Mouse (Mus musculus): ENCODE results near the gene Fam98c. TPM values are rescaled to one million over a fixed set of nuclear protein-coding genes. Genes with fewer than 3 reads are reported as not detected.

The Fam98c gene
- total and polyA plus RNA-seq, 3 experiments: 14.1 to 15.2 (median 14.5) TPM

- Histone ChIP-seq H3K4me3 (replicated peaks in 1 of 3; ENCODE audit: low read depth in 2 of 3, low read length in 2 of 3, poor library complexity in 1 of 3) (peak within 1 kb of the TSS; percentile 66 to 85 (median 76)), H3K36me3 (replicated peaks in 1 of 2; ENCODE audit: control insufficient read depth in 1 of 2, insufficient read depth in 1 of 2, low read length in 1 of 2) (peaks cover 32 to 50% of the 10 kb centered on the region in 2 experiments), H3K27me3 (replicated peaks) (no peaks in the 10 kb centered on the region), H3K9ac (ENCODE audit: insufficient read depth, low read depth) (peak within 1 kb of the TSS; percentile 75), H3K4me2 (ENCODE audit: insufficient read depth, low read depth, poor library complexity, severe bottlenecking) (peak within 1 kb of the TSS; percentile 84), H3K79me2 (replicated peaks; ENCODE audit: control insufficient read depth, extremely low read depth, insufficient read depth, poor library complexity, severe bottlenecking) (no peaks in the 10 kb centered on the region), H3K27ac (ENCODE audit: insufficient read depth, low read depth) (peak within 1 kb of the TSS; percentile 54), H3K9me3 (replicated peaks; ENCODE audit: low read length) (no peaks in the 10 kb centered on the region), H3K4me1 (ENCODE audit: control insufficient read depth in 1 of 2, insufficient read depth in 2 of 2) (peaks cover 12 to 31% of the 10 kb centered on the region in 2 experiments)
- TF ChIP-seq RCOR1 (conservative IDR thresholded peaks at IDR 0.05; ENCODE audit: low read depth, low read length) (no peak), PAX5 (IDR thresholded peaks at IDR 0.05; ENCODE audit: low read length) (no peak), MXI1 (IDR thresholded peaks at IDR 0.05; ENCODE audit: low read depth, low read length) (no peak), MEF2A (IDR thresholded peaks at IDR 0.05; ENCODE audit: borderline replicate concordance, low read depth, low read length) (no peak), E2F4 (IDR thresholded peaks at IDR 0.05; ENCODE audit: insufficient replicate concordance, low read depth, low read length) (0 out of 2 replicates have a peak, but pooled peaks have one; percentile 11), NRF1 (IDR thresholded peaks at IDR 0.05; ENCODE audit: low read depth, low read length) (no peak), TCF12 (IDR thresholded peaks at IDR 0.05; ENCODE audit: low read depth, low read length) (no peak), ZC3H11A (IDR thresholded peaks at IDR 0.05; ENCODE audit: low read depth, low read length) (no peak), SMC3 (IDR thresholded peaks at IDR 0.05; ENCODE audit: low read depth, low read length) (no peak), ZNF384 (IDR thresholded peaks at IDR 0.05; ENCODE audit: low read depth, low read length) (no peak), SIN3A (IDR thresholded peaks at IDR 0.05; ENCODE audit: low read length) (peak; percentile 41; the same call in 1 of the 2 replicates), CTCF (conservative IDR thresholded peaks at IDR 0.05 in 1 of 2, IDR thresholded peaks at IDR 0.05 in 1 of 2; ENCODE audit: low read depth in 2 of 2, low read length in 2 of 2) (no peak)
- DNase-seq (ENCODE audit: extremely low read depth): peak; percentile 88
- dilution Hi-C loops (cut with MboI; ENCODE audit: extremely low pct_ligation_motif_present, extremely low pct_unique_long_range_greater_than_20kb, low sequenced_read_pairs) (no loop called here), in situ Hi-C loops (cut with MboI; ENCODE audit: low pct_ligation_motif_present, low pct_unique_long_range_greater_than_20kb, low sequenced_read_pairs) (no loop called here)
Observed at GRCm38 (mm10) chr7:29170066-29170754, 14.2 kb upstream of the Fam98c start, which contains the start of the genes Ggn and Spred3. Ggn (plus strand) TSS chr7:29170210. Spred3 (minus strand) TSS chr7:29170411.

- peaks cover 24 to 50% of the 10 kb centered on the region in 2 experiments for H3K36me3 ChIP-seq (replicated peaks in 1 of 2; ENCODE audit: control insufficient read depth in 1 of 2, insufficient read depth in 1 of 2, low read length in 1 of 2)
- H3K9me3 ChIP-seq (replicated peaks; ENCODE audit: low read length): no peaks in the 10 kb centered on the region
- H3K9ac ChIP-seq (ENCODE audit: insufficient read depth, low read depth): peak overlapping the region; percentile 75
- peak overlapping the region; percentile 84 for H3K4me2 ChIP-seq (ENCODE audit: insufficient read depth, low read depth, poor library complexity, severe bottlenecking)
- peak; percentile 93 for DNase-seq (ENCODE audit: extremely low read depth)
- H3K27ac ChIP-seq (ENCODE audit: insufficient read depth, low read depth): peak overlapping the region; percentile 17; the same call in 1 of the 2 replicates
- in situ Hi-C loops (cut with MboI; ENCODE audit: low pct_ligation_motif_present, low pct_unique_long_range_greater_than_20kb, low sequenced_read_pairs): no loop called here
- peak overlapping the region; percentile 66 to 85 (median 76) for H3K4me3 ChIP-seq (replicated peaks in 1 of 3; ENCODE audit: low read depth in 2 of 3, low read length in 2 of 3, poor library complexity in 1 of 3)
- H3K4me1 ChIP-seq (ENCODE audit: control insufficient read depth in 1 of 2, insufficient read depth in 2 of 2): peaks cover 12 to 35% of the 10 kb centered on the region in 2 experiments
- TF ChIP-seq BHLHE40 (IDR thresholded peaks at IDR 0.05; ENCODE audit: low read depth, low read length) (peak; percentile 39), ELF1 (IDR thresholded peaks at IDR 0.05; ENCODE audit: low read depth, low read length) (peak; percentile 70), MEF2A (IDR thresholded peaks at IDR 0.05; ENCODE audit: borderline replicate concordance, low read depth, low read length) (peak; percentile 42; the same call in 1 of the 2 replicates), POLR2A (IDR thresholded peaks at IDR 0.05; ENCODE audit: low read depth, low read length) (no peak), ZMIZ1 (IDR thresholded peaks at IDR 0.05; ENCODE audit: low read depth, low read length) (0 out of 2 replicates have a peak, but pooled peaks have one; percentile 19), SIN3A (IDR thresholded peaks at IDR 0.05; ENCODE audit: low read length) (peak; percentile 58; the same call in 1 of the 2 replicates), MAZ (IDR thresholded peaks at IDR 0.05; ENCODE audit: low read depth, low read length) (peak; percentile 89), USF1 (IDR thresholded peaks at IDR 0.05; ENCODE audit: low read depth, low read length) (no peak), JUN (IDR thresholded peaks at IDR 0.05; ENCODE audit: insufficient read depth, low read depth, low read length) (no peak), CHD2 (IDR thresholded peaks at IDR 0.05; ENCODE audit: low read length) (peak; percentile 96), NRF1 (IDR thresholded peaks at IDR 0.05; ENCODE audit: low read depth, low read length) (0 out of 2 replicates have a peak, but pooled peaks have one; percentile 12), KAT2A (IDR thresholded peaks at IDR 0.05; ENCODE audit: insufficient replicate concordance, low read length) (no peak), HCFC1 (IDR thresholded peaks at IDR 0.05; ENCODE audit: low read depth, low read length) (peak; percentile 62), POLR2AphosphoS2 (IDR thresholded peaks at IDR 0.05; ENCODE audit: low read depth, low read length) (no peak), MAFK (IDR thresholded peaks at IDR 0.05; ENCODE audit: insufficient replicate concordance, low read length) (no peak), SMC3 (IDR thresholded peaks at IDR 0.05; ENCODE audit: low read depth, low read length) (no peak)
- dilution Hi-C loops (cut with MboI; ENCODE audit: extremely low pct_ligation_motif_present, extremely low pct_unique_long_range_greater_than_20kb, low sequenced_read_pairs): no loop called here
- H3K79me2 ChIP-seq (replicated peaks; ENCODE audit: control insufficient read depth, extremely low read depth, insufficient read depth, poor library complexity, severe bottlenecking): no peaks in the 10 kb centered on the region
- H3K27me3 ChIP-seq (replicated peaks): no peaks in the 10 kb centered on the region
Observed at GRCm38 (mm10) chr7:29169231-29170065, 13.4 kb upstream of the Fam98c start.

Data from CH12.LX (cell line).